Mouse (Mus musculus) heart, adult 18-20 months (tissue): ENCODE measurements around the gene Dnaaf5. TPM values are rescaled to one million over a fixed set of nuclear protein-coding genes. Genes with fewer than 3 reads are reported as not detected.
A peak's percentile ranks its signal among the peaks of the same experiment; 100 is the strongest.

Experiments used
- DNase-seq, 2 experiments: peaks; one replicate each; pipeline ENCODE4 v3.0.0; 2021 to 2022; ENCODE audit warnings: mixed read lengths in 1 of 2
- total RNA-seq, 2 experiments: library from RNA; stranded (reverse); gene quantifications; 2 replicates each; pipeline ENCODE4 v1.2.3; 2021

Dnaaf5 gene
- total RNA-seq, 2 experiments from 2014 or later: 13.5 to 19.7 TPM

GRCm38 (mm10) chr5:139140589-139140988 lies 9.4 kb upstream of the Dnaaf5 start:
- no peak for DNase-seq

DNA sequence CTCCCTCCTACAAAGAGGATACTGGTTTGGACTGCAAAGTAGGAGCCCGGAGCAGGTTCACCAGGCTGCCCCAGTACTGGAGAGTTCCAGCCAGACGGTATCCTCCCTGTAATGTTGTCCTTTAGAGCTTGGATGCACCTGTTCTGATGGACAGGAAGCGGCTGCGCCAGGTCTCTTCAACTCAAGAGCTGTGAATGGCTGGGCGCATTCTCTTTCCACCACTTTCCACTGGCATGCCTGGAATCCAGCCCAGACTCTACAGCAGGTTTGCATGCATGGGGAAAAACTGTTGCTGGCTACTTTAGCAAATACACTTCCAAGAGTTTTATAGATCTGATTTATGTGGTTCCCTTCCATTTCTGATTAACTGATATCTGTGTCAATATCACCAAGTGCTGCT lies 8.7 kb upstream of the Dnaaf5 start:
- DNase-seq: peak; percentile 56 to 60

GRCm38 (mm10) chr5:139143890-139144289 lies 6.1 kb upstream of the Dnaaf5 start:
- no peak for DNase-seq

DNA sequence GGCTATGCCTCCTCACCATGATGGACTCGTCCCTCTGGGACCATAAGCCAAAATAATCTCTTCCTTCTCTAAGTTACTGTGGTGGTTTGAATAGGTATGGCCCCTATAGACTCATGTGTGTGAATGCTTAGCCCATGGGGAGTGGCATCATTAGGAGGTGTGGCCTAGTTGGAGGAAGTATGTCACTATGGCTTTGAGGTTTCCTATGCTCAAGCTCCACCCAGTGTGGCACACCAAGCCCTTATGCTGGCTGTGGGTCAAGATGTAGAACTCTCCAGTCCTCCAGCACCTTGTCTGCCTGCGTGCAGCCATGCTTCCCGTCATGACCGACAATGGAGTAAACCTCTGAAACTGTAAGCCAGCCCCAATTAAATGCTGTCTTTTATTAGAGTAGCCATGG lies 4.3 kb upstream of the Dnaaf5 start:
- no peak for DNase-seq

GRCm38 (mm10) chr5:139146476-139147075 lies 3.4 kb upstream of the Dnaaf5 start:
- peak; percentile 27 to 39 for DNase-seq

- DNase-seq: peak; percentile 18 to 30
These were observed 2.6 kb upstream of the Dnaaf5 start for GRCm38 (mm10) chr5:139147178-139148078.

DNA sequence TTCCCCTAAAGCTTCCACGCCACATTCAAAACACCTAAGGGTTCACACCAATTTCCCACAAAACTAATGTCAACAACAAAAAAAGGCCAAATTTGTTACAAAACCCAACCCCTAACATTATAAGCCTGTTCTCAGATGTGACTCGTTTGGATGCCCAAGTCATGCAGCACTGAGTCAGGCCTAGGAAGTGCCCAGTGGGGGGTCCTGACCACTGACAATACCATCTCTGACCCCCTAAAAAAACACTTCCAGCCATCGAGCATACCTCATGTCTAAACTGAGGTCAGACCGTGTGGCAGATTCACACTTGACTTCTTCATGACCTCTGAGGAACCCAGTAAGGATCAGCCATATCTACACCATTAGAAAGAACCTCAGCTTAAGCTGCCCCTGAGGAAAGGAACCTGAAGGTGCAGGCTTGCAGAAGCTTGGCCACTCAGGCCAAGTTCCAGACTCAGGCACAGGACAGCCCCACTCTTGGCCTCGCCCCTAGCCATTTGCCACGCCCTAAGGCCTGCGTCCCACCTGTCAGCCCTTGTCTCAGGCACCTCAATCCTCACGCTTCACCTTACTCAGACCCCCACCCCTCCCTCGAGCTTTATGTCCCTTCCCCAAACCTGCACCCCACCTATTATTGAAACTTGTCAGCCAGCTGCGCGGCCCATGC lies 884 bp upstream of the Dnaaf5 start:
- DNase-seq: no peak

DNA sequence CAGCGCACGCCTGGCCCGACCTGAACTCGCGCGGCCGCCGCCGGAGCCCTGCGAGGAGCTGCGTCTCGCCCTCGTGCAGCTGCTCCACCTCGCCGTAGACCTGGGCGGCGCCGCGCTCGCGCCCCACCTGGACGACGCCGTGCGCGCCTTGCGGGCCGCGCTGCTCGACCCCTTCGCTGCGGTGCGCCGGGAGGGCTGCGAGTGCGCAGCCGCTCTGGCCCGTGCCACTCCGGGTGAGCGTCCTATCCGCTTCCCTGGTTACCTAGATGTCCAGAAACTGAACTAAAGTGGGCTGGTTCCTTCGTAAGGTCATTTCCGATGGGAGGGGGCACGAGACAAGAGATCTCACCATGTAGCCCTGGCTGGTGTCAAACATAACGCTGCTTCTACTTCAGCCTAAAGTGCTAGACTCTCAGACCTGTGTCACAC lies 594 bp downstream of the Dnaaf5 start:
- peak in 1 of 2 experiments; percentile 14 for DNase-seq

- no peak for DNase-seq
These were observed 10.9 kb downstream of the Dnaaf5 start for GRCm38 (mm10) chr5:139160899-139161298.

DNA sequence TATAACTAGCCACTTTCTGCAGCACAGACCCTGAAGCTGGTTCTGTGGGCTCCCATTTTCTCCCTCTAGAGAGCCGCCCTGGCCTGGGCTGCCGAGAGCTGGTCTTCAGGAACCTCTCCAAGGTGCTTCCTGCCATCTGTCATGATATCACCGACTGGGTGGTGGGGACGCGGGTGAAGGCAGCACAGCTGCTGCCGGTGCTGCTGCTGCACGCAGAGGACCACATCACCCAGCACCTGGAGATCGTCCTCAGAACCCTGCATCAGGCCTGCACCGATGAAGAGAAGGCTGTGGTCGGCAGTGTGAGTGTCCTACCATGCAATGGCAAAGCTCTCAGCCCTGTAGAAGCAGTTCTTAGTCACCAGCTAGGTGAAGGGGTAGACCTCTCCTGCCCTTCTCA lies 11.6 kb downstream of the Dnaaf5 start:
- DNase-seq: no peak

- no peak for DNase-seq
These were observed 16.8 kb downstream of the Dnaaf5 start for GRCm38 (mm10) chr5:139166781-139167361.

DNA sequence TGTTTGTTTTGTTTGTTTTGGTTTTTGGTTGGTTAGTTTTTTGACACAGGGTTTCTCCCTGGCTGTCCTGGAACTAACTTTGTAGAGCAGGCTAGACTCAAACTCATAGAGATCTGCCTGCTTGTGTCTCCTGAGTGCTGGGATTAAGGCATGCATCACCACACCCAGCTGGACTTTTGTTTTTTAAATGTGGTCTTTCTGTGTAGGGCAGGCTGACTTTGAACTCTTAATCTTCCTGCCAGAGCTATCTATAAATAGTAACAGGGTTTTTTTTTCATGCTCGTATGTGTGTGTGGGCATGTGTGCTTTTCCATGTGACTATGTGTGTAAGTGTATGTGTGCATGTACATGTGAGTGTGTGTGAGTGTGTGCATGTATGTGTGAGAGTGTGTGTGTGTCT lies 17.5 kb downstream of the Dnaaf5 start:
- no peak for DNase-seq

DNA sequence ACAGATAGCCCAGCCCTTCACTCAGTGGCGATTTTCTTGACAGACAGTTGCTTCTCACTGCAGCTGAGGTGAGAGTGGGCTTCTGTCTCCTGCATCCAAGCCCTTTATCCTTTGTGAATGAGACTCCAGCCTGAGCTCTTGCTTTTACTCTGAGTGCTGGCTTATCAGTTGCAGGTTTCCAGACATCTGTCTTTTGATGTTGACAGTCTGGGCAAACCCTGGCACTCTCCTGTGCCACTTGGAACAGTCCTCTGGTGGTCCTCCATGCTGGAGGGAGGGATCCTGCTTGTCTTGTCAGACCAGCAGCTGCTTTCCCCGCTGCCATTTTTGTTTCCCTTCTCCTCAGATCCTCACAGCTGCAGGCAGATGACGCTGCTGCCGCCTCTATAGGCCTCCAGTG lies 21.9 kb downstream of the Dnaaf5 start:
- DNase-seq: no peak

- no peak for DNase-seq
These were observed 24.1 kb downstream of the Dnaaf5 start for GRCm38 (mm10) chr5:139174141-139174540.

- DNase-seq: peak; percentile 50 to 69
These were observed 24.8 kb downstream of the Dnaaf5 start for GRCm38 (mm10) chr5:139174556-139175547.

GRCm38 (mm10) chr5:139178895-139179631 lies 29.0 kb downstream of the Dnaaf5 start:
- DNase-seq: peak; percentile 72 to 89

DNA sequence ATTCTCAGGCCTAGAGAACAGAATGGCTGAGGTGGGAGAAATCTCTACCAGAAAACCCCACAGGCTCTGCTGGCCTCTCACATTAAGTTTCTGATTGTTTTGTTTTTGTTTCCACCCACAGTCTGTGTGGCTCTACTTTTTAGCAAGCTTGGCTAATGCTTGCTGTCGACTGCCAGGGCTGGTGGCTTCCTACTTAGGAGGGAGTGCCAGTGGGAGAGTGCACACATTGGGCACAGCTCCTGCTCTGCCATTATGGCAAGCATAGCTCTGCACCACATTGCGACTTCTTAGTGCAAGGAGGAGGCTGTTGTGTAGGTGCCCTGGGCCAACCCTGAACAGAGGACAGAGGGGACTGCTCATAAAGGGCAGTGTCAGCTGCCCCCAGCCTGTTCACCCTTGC lies 33.1 kb downstream of the Dnaaf5 start:
- DNase-seq: no peak

DNA sequence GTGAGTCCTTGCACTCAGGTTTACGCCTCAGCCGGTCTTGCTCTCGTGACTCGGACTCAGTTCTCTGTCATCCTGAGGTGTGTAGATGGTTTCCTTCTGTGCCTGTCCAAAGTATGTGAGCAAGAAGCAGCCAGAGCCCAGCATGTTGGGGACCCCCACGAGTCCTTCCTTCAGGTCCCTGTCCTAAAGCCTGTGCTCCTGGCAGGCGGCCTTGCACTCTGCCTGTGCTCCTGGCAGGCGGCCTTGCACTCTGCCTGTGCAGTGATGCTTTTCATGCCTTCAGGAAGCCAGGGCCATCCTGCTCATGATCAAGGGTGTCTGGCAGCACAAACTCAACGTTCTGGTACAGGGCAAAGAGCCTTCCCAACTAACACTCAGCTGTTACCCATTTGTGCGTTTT lies 33.6 kb downstream of the Dnaaf5 start:
- DNase-seq: no peak

GRCm38 (mm10) chr5:139184897-139185296 lies 34.9 kb downstream of the Dnaaf5 start:
- DNase-seq: no peak

DNA sequence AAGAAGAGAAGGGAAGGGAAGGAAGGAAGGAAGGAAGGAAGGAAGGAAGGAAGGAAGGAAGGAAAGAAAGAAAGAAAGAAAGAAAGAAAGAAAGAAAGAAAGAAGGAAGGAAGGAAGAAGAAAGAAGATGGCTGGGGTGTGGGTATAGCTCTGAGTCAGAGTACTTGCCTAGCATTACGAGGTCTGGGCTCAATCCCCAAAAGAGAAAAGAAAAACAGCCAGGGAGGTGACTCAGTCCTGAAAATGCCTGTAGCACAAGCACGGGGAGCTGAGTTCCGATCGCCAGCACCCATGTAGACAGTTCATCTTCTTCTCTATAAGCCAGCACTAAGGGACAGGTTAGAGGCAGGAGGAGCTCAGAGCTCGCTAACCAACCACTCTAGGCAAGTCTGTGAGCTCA lies 39.7 kb downstream of the Dnaaf5 start:
- no peak for DNase-seq

DNA sequence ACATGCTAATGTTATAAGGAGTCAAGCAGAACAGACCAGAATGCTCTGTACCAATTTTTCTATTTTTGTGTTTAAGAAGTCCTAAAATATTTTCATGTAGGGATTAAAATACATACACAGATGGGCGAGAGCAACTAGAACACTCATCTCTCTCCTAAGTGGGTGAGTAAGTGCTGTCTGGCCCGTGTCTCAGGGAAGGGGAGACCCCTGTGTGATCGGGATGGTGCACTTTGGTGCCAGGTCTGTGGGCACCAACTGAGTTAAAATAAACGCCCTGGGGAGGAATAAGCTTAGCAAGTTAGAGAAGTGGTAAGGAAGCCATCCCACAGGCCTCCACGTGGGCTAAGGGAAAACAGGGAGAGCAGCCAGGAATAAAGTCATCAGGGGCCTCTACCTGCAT lies 40.9 kb downstream of the Dnaaf5 start:
- DNase-seq: no peak
